Mouse (Mus musculus): ENCODE measurements at regions not wholly inside any gene's neighbourhood (a gene's known extent, or its start where the extent isn't known, plus 50 kb on each side); places are given as distances from the start of the nearest gene placed in this dataset.

DNA sequence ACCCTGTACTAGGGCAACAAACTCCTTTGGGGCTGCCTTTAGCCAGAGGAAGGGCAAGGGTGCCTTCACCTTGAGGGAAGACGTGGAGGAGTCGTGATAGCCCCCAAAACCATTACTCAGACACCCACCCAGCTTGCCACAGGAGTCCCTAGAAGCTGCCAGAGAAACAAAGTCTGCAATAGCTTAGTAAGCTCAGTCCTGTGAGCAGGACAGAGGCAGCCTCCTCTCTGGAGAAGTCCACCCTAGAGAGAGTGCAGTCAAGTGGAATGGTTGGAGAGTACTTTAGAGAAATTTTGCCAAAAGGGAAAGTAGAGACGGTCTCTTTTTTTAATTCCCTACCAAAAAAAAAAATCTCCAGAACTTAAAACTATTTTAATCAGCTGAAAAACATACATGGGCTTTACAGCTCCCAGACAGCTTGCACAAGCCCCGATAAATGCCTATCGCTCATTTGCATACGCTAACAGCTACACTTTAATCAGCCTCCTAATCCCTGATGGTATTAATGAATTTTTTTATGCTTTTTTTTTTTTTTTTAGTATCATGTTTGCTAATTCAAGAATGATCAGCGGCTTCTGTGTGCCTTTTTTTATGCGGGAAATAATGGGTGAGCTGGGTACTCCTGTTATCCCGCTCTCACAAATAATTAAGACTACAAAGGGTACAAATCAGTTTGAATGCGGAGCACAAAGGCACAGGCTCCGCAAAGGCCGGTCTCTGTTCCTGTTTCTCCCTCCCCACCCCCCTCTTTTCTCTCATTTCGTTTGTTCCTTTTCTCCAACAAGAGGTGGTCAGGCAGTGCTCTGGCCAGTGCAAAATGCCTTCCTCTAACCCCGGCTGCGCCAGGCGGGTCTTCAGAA lies 219.8 kb downstream of the Il20rb start:
- DNase-seq (ENCODE audit: low read depth, low spot score), result no peak

GRCm38 (mm10) chr9:100252409-100252808 lies 234.2 kb downstream of the Il20rb start:
- no peak for DNase-seq (ENCODE audit: low read depth, low spot score)
